Mouse (Mus musculus) layer of hippocampus, adult 8-10 months (tissue): ENCODE measurements around the gene Calhm2. TPM values are rescaled to one million over a fixed set of nuclear protein-coding genes. Genes with fewer than 3 reads are reported as not detected.
"Not testable (repeated sequence)": the region's sequence is repeated elsewhere in the genome, so short reads cannot be mapped to it uniquely, and the experiment has no call there.

Experiments used
- DNase-seq, 2 experiments: peaks; one replicate each; pipeline ENCODE4 v3.0.0; 2022; ENCODE audit warnings: low spot score in 2 of 2
- total RNA-seq, 4 experiments: library from RNA; stranded (reverse); gene quantifications; 2 replicates each; pipeline ENCODE4 v1.2.4; 2022

Gene Calhm2
- total RNA-seq, 4 experiments from 2014 or later, result 4.5 to 7.5 (median 6.3) TPM

DNA sequence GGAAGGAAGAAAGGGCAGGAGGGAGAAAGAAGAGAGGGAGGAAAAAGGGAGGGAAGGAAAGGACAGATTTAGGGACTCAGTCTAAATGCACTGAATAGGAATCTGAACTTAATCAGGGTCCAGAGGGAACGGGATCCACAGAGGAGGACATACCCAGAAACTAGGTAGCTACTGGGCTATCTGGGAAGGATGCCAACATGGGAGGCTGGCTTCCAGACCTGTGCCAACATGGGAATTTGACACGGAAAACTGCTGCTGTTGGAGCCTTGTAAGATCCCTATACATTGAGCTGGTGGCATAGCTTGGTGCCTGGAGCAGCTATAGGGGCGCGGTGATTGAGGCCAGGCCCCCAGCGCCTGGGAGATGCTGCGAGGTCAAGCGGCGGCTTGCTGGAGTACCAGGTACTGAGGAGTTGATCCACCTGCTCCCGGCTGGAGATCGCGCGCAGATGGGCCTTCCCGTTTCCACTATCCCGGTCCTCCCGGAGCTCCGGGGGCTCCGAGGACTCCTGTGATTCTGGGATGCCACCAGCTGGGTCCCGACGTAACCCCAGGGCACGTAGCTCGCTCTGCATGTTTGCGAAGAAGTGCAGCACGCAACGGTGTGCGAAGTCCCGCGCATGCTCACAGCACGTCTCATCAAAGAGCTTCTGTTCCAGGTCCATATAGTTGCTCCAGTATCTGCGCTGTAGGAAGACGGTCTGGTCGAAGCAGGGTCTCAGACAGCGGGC lies 13.4 kb upstream of the Calhm2 start:
- no peak for DNase-seq

DNA sequence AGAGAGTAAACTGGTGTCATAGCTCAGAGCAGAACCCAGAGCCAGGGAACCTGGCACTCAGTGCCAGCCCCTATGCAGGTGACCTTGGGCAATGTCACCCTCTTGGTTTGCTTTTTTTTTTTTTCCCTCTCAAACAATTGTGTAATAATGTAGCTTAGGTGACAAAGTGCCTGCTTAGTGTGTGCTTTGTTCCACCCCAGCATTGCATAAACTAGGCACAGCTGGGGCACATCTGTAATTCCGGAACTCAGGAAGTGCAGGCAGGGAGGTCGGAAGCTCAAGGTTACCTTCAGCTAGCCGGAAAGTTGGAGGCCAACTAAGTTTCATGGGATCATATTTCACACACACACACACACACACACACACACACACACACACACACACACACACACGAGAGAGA lies 11.8 kb upstream of the Calhm2 start:
- DNase-seq, result no peak

DNA sequence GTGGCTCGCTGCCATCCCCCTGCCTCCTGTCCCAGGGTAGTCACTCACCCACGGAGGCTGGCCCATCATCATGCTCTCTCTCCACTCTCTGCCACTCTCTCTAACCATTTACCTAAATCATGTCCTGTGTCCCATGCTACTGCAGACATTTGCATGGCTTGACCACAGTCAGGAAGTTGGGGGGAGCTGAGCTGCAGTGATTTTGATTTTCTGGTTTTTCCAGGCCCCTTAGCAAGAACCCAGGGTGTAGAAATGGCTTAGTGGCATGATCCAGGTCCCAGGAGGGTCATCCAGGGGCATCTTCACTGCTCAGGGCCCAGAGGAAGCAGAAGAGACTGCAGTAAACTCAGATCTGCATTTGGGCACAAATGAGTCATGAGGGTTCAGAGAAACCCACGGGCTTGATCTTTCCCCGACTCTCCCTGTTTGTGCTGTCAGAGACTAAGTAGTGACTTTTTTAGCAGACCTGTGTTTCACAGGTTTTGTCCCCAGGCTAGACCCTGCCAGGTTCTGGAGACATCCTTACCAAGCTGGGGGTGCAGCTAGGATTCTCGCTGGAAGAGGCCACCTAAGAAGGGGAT lies 10.3 kb upstream of the Calhm2 start:
- no peak for DNase-seq

DNA sequence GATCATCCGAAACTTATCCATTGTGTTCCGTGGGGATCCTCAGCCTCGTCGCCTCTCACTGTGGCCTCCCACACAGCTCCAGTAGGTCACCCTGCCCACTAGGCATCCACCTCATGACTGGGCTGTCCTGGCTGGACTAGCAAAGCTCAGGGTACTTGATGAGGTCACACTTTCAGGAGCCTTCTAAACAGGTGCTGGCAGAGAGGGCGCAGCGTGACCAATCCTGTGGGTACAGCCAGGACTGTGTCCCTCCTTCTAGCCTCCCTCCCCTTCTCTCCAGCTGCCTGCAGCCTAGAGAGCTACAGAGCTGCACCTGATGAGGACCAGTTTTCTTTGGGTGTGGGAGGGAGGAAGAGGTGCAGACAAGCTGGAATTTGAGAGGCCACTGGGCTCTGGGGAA lies 6.1 kb upstream of the Calhm2 start, which contains the start of gene Calhm1:
TSS of gene Calhm1 (minus strand) at position 101 of the 400 bp plus-strand sequence.
- no peak for DNase-seq

DNA sequence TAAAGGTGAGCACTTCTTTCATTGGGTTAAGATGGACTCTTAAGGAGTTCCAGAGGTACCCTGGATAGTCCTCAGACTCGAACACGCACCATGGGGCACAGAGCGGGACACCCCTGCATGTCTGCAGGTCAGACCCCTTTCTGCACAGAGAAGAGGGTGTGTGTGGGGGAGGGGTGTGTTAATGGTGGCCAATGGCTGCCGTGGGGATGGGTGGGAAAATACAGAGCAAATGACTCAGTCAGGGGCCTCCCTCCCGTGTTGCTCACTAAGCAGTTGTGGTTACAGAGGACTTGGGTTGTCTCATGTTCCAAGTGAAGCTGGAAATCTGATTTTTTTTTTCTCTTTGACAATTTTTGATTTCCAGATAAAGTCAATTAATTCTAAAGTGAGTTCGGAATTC lies 4.3 kb upstream of the Calhm2 start:
- no peak for DNase-seq

DNA sequence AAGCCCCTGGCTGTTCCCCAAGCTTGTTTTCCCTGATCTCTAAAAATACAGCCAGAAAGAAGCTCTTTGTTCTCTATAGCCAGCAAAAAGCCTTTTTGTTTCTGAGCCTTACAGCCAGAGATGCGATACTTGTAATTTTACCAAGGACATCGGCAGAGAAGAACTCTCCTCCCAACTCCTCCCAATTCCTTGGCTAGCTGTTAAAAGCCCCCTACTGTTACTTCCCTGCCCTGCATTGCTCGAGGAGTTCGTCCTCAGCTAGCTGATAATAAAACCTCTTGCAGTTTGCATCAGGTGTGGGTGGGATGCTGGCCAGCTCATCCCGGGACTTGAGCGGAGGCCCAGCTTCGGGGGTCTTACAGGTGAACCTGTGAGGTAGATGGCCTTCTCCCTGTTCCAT lies 1.5 kb upstream of the Calhm2 start:
- DNase-seq, result not testable (repeated sequence)

DNA sequence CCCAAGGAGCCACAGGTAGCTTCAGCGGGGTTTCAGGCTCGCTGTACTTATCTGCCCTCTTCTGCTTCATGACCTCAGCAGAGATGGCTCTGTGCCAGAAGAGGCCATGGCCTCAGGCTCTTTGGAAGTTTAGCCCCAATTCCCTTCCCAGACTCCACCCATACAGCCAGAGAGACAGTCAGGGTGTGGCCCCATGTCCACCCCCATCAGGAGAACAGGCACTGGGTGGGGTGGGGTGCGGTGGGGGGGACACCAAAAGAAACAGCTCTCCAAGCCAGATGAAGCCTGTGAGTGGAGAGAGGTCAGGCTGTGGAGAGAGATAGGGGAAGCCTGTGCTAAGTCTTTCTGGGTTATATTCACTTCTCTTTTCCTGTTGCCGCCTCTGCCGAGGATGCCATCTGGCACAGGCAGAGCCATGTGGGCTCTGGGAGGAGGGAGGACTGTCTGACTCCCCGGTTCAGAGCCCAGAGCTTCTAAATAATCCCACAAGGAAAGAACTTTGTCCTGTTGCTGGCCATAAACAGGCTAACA lies 978 bp downstream of the Calhm2 start:
- DNase-seq, result peak; percentile 49 to 56

DNA sequence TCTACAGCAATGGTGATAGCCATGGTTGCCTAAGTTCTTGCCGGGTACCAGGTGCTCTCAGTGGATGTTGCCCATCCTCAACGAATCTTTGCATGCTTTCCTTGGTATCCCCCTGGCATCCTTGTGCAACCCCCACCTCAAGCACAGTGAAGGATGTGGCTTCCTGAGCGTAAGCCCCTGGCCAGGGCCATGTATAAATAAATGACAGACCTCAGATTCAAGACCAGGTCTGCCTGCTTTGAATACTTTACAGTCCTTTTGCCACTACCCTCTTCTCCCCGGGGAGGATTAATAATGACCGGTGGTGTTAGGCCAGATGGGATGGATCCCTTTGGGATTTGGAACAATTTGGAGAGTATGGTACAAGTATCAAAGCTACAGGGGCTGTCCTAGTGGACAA lies 1.9 kb downstream of the Calhm2 start:
- no peak for DNase-seq

DNA sequence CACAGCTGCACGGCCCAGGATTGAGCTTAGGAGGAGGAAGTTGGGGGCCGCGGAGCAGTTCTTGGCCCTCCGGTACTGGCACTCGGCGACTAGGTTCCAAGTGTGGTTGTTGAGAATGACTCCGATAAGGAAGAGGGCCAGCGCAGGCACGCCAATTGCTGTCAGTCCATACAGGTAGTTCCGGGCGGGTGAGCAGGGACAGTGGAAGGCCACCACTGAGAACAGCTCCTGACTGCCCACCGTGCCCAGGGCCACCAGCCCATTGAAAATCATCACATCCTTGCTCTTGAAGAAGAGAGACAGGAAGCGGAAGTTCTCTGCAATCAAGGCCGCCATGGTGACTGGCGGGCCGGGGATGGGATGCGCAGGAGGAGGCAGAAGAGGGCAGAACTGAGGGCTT lies 2.5 kb downstream of the Calhm2 start:
- DNase-seq, result no peak

DNA sequence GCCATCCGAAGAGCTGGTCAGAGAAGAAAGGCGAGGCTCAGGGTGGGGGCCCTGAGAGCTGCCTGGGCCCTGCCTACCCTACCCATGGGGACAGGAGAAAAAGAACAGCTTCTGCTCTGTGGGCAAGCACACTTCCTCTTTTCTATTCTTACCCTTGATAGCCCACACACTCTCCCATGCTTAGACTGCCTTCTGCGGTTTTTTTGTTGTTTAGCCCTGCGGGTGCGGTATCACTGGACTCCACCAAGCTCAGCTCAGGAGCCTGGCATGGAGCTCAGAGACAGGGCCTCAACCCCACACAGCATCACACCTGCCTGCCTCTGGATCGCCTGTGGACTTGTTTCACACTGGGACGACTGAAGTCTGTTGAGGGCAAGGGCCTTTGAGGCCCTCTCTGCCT lies 4.9 kb downstream of the Calhm2 start:
- no peak for DNase-seq

DNA sequence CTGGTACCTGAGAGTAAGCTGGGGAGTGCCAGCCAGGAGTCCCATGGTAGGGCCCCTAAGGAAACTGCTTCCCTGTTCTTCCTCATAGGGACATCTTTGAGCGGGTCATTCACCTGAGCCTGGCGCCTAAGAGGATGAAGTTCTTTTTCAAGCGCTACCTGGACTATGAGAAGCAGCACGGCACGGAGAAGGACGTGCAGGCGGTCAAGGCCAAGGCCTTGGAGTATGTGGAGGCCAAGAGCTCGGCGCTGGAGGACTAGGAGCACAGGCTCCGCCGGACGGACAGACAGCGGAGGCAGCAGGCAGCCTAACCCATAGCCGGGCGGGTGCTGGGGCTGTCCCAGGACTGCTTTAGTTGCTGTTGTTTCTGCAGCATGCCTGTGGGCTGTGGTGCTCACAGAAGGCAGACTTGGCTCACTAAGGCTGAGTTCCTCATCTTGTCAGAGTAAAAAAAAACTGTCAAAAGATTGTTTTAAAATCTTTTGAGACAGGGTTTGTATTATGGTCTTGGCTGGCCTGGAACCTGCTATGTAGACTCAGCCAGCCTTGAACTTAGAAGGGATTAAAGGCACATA lies 7.5 kb downstream of the Calhm2 start:
- DNase-seq, result no peak

DNA sequence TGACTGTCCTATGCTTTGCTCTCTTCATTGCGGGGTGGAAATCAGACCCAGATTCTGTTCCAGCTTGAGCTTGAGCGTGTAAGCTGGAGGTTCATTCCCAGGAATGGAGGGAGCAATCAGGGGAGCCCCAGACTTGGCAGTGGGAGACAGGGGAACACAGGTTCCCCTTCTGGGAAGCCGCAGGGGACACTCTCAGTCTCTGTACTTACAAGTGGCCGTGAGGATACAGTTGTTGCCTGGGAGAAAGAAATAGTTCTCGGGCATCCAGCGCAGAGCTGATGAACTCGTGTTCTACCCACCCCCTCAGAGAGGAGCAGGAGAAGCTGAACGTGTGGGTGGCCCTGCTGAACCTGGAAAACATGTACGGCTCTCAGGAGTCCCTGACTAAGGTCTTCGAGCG lies 9.3 kb downstream of the Calhm2 start:
- no peak for DNase-seq

DNA sequence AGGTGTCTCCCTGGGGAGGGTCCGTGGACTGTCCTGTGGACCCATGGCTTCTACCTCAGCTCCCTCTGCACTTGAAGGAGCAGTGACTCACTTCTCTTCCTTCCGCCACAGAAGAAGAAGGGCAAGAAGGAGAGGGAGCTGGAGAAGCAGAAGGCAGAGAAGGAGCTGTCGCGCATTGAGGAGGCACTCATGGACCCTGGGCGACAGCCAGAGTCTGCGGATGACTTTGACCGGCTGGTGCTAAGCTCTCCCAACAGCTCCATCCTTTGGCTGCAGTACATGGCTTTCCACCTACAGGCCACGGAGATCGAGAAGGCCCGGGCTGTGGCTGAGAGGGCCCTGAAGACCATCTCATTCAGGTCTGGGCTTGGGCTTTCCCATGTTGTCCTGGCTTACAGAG lies 9.9 kb downstream of the Calhm2 start:
- no peak for DNase-seq

DNA sequence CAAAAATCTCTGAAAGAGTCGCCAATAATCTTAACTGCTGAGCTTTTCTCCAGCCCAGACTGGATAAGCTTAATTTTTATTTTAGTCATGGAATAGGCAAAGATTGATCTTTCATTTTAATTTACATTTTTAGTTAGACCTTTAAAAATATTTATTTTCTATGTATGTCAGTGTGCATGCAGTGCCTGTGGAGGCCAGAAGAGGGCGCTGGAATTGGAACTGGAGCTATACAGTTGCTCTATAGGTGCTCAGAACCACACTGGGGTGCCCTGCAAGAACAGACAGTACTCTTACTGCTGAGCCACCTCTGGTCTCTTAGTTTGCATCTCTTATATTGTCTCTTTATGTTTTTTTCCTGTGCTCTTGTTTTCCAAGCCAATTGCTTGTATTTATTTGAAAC lies 15.3 kb downstream of the Calhm2 start:
- DNase-seq, result no peak

DNA sequence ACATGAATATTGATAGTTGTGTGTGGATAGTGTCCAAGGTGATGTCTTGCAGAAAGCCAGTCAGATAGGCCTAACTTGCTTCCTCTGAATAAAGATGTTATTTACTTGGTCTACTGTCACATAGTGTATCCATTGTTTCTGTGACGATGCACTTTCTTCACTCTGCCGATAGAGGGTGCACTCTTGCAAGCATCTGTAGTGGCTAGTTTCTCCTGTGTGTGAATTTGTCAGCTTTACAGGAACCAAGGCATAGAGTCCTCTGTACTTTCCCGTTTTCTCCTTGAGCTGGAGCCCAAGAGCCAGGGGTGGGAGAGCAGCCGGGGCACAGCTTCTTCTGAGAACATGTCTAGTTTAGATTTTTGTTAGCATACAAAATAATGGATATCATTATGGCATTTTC lies 17.0 kb downstream of the Calhm2 start:
- DNase-seq, result no peak

DNA sequence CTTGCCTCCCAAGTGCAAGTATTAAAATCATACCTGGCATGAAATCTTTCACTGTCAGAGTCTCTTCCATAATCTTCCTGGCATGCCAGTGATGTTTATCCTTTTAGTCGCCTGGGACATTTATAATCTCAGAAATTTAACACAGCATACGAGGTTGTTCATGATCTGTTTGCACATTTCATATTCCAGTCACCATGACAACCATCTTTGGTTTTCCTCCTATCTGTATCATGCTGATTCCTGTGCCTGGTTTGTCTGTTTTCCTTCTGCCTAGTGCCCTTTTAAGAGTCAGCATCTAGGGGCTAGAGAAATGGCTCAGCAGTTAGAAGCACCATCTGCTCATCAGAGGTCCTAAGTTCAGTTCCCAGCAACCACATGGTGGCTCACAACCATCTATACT lies 19.5 kb downstream of the Calhm2 start:
- DNase-seq, result no peak

DNA sequence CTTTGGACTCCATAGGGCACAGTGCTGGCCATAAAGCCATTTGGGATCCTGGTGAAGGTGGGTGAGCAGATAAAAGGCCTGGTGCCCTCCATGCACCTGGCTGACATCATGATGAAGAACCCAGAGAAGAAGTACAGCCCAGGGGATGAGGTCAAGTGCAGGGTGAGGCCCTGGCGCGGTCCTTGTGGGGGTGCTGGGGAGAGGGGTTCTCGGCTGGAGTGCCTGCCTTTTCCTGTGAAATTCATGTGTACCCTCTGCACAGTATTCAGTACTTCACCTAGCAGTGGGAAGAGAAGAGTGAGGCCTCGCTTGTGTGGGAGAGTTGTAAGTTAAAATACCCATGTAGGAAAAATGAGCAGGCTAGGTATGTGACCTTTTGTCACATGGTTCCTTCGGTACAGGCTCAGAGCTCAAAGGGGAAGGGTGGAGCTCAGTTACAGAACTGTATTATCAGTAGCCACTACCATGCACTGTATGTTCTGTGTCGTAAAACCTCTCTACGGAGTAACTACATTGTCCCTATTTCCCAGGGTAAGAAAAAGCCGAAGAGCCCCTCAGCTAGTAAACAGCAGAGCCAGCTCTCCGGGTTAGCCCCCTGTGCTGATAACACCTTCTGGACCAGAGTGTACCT lies 33.3 kb downstream of the Calhm2 start:
- DNase-seq, result no peak

DNA sequence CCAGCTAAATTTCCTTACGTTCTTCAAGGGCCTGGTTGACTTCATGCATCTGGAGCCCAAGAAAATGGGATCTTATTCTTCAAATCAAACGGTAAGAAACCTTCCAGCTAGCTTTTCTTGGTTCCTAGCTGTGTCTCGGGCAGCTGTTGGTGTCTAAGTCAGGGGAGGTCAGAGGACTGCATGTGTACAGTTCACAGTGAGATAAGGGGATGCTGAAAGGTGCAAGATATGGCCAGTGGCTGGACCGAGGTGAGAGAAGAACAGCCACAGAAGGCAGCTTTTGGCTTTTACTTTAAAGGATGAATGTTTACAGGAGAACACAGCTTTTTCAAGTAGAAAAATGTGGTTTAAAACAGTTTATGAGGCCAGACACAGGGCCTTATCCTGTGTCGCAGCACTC lies 37.0 kb downstream of the Calhm2 start:
- DNase-seq, result no peak

DNA sequence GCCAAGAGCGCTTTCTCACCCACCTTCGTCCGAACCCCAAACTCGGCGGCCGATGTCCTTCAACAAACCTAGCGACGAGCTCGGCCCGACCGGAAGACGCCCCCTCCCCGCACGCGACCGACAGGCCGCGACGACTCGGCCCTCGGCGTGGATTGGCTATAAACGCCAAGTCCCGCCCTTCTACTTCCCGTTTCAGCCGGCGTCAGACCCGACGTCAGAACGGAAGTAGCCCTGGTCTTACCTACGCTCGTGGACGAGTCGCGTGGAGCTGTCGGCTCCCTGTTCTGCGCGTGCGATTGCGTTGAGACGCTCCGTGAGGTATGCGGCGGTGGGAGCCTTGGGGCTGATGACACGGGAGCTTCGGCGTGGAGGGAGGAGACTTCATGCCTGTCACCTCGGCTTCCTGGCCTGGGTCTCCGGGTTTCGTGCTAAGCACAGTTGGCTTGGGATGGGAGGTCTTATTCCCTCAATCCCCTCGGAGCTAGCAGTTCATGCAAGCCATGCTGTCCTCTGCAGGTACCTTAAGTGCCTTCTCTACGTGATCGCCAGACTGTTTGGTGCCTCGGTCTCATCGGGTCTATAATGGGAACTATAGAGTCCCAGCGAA lies 47.4 kb downstream of the Calhm2 start, which contains the start of the genes Usmg5 and Pdcd11:
TSS of gene Usmg5 (minus strand) at position 98 of the 607 bp plus-strand sequence.
TSS of gene Pdcd11 (plus strand) at position 219 of the 607 bp plus-strand sequence.
- DNase-seq, result peak; percentile 96 to 97

DNA sequence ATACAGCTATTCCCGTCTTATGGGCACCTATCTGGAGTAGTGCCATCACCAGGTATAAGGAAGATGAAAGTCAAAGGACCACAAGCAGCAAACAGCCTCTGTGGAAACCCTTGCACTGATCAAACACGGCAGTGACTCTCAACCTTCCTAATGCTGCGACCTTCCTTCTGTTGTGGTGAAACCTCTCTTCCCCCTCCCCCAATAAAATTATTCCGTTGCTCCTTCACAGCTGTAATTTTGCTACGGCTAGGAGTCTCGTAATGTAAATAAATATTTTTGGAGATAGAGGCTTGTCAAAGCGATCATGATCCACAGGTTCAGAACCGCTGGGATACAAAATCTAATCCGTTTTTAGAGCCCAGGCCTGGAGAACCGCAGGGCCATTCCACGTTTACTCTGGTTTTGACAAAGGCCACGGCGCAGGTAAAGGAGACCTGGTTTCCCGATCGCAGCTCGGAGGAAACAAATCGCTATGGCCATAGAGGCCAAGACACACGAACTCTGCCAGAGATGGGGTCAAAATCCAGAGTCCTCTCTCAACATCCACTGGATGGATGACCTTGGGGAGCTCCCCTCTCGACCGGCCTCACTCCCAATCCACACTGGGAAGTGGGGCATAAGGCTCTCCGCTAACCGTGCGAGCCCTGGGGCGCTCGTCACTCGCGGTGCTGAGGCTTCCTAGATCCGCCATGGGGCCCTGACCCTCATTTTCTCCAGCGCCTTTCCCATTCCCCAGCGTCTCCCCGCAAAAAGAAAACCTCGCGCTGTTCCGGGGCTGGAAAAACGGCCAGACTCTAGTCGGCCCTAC lies 48.2 kb downstream of the Calhm2 start:
- peak in 1 of 2 experiments; percentile 17 for DNase-seq

DNA sequence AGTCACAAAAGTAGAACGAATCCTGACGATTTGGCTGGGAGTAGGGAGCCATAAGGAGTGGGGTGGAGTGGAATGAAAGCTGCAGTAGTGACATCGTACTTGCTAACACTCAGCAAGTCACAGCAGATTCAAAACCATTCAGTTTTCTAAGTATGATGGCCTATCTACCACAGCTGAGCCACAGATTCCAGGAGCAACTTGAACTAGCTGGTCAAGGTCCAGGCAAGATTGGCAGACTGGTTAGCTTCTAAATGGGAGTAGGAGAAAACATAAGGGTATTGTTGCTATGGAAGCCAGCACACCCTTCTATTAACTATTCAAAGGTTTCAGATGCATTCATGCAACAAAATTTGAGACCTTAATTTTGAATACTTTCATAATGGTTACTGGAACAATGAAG lies 49.9 kb downstream of the Calhm2 start:
- DNase-seq, result no peak
